Mouse (Mus musculus): ENCODE measurements around the gene As3mt.

GRCm38 (mm10) chr19:46672766-46673418, 34.4 kb upstream of the As3mt start, which contains the start of gene Cyp17a1:
- TF ChIP-seq CHD2 (IDR thresholded peaks at IDR 0.05; ENCODE audit: low read length) = no peak
- no peak for TF ChIP-seq CTCF (conservative IDR thresholded peaks at IDR 0.05 in 1 of 2, IDR thresholded peaks at IDR 0.05 in 1 of 2; ENCODE audit: low read depth in 2 of 2, low read length in 2 of 2)
- TF ChIP-seq MYC (IDR thresholded peaks at IDR 0.05; ENCODE audit: low read depth, low read length) = no peak
- TF ChIP-seq IRF4 (IDR thresholded peaks at IDR 0.05; ENCODE audit: low read depth, low read length) = no peak
